Mouse (Mus musculus) heart, embryonic 14.5 days (tissue): ENCODE results near the gene Agrn. TPM values are rescaled to one million over a fixed set of nuclear protein-coding genes. Genes with fewer than 3 reads are reported as not detected.

Source experiments
- ATAC-seq: fragments of 200-750 bp; cut with Nextera tagmentation; 2 replicates; pipeline ENCODE4 v1.8.0; 2017; ENCODE audit warnings: low read depth, moderate TSS enrichment; ENCODE audit not compliant: insufficient number of reproducible peaks, insufficient read depth, low FRiP score
- H3K27ac ChIP-seq, 2 experiments: fragments of 200-500 bp in 1 of 2; fragments of 300-500 bp in 1 of 2; sonication (generic) in 1 of 2; replicated peaks in 1 of 2; 2 replicates each; pipeline ENCODE4 v1.5.1; 2012 to 2014; ENCODE audit warnings: low read depth in 2 of 2, low read length in 2 of 2, control low read depth in 1 of 2, mild to moderate bottlenecking in 1 of 2, mixed read lengths in 1 of 2; ENCODE audit not compliant: control insufficient read depth in 1 of 2, insufficient read depth in 1 of 2
- H3K27me3 ChIP-seq: fragments of 300-500 bp; sonication (generic); 2 replicates; pipeline ENCODE4 v1.6.1; 2014; ENCODE audit warnings: mild to moderate bottlenecking, low read length, control low read depth; ENCODE audit not compliant: control insufficient read depth, insufficient read depth
- H3K36me3 ChIP-seq: fragments of 300-500 bp; sonication (generic); 2 replicates; pipeline ENCODE4 v1.6.1; 2014; ENCODE audit warnings: mild to moderate bottlenecking, control low read depth, low read length, mixed read lengths; ENCODE audit not compliant: control insufficient read depth, insufficient read depth
- H3K4me1 ChIP-seq, 2 experiments: fragments of 200-500 bp in 1 of 2; fragments of 300-500 bp in 1 of 2; sonication (generic) in 1 of 2; 2 replicates each; pipeline ENCODE4 v1.6.1; 2012 to 2014; ENCODE audit warnings: low read length in 2 of 2, control low read depth in 1 of 2, mixed read lengths in 1 of 2; ENCODE audit not compliant: control insufficient read depth in 2 of 2, insufficient read depth in 2 of 2
- H3K4me2 ChIP-seq: fragments of 300-500 bp; sonication (generic); 2 replicates; pipeline ENCODE4 v1.6.1; 2014; ENCODE audit warnings: mild to moderate bottlenecking, low read length
- H3K4me3 ChIP-seq, 2 experiments: fragments of 200-500 bp in 1 of 2; fragments of 300-500 bp in 1 of 2; sonication (generic) in 1 of 2; 2 replicates each; pipeline ENCODE4 v1.5.1; 2012 to 2014; ENCODE audit warnings: low read length in 2 of 2, mild to moderate bottlenecking in 2 of 2, control low read depth in 1 of 2, low read depth in 1 of 2, moderate library complexity in 1 of 2; ENCODE audit not compliant: control insufficient read depth in 1 of 2, insufficient read depth in 1 of 2
- H3K9ac ChIP-seq: fragments of 300-500 bp; sonication (generic); 2 replicates; pipeline ENCODE4 v1.6.1; 2014; ENCODE audit warnings: mild to moderate bottlenecking, low read length
- H3K9me3 ChIP-seq: fragments of 300-500 bp; sonication (generic); 2 replicates; pipeline ENCODE4 v1.6.1; 2016; ENCODE audit warnings: low read length, control low read depth; ENCODE audit not compliant: control insufficient read depth
- WGBS: fragments of 180-500 bp; shearing (Covaris S2); extraction: QIAGEN DNeasy Blood & Tissue Kit; methylation state at CpG from one replicate; pipeline ENCODE4 v1.1.7; 2014; 5-methylcytosine and 5-hydroxymethylcytosine counted together
- polyA plus RNA-seq: library from polyadenylated mRNA; unstranded; fragments of >200 nt; fragmentation: Nextera tagmentation; extraction: Ambion mirVana; gene quantifications from 2 replicates; pipeline ENCODE4 v1.2.1, GENCODE M21; 2014

Agrn gene
- polyA plus RNA-seq, 1 experiment from 2014 or later: 47.0 TPM

DNA sequence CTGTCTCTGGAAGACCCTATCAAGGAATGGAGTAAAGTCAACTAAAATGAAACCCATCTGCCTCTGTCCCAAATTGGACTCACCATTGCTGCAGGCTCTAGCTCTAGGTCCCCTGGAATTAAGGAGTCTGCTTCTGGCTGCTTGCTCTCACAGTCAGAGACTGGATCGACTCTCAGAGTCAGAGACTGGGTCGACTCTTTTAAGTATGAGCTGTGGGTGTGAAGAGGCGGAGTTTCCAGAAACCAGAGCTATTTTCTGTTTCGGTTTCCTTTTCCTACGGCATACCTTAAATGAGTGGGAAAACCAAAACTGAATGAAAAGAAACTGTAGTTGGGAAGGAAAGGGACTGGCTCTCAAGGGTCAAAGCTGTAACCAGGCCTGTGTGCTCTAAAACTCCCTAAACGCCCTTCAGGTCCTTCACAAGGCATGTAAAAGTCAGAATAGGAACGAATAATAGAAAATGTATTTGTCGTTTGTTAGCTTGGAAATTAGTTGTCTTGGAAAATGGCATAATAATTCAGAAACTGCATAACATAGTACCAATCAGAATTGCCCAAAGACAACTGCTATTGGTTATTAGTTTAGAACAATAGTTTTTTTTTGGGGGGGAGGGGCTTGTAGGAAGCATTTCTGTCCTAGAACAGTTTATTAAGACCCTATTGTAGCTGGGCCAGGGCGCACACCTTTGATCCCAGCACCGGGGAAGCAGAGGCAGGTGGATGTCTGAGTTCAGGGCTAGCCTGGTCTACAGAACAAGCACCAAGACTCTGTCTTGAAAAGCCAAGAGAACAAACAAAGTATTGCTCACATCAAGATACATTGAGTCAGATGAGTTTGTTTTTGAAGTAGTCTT is 3.6 kb upstream of the Agrn start, which contains the start of gene Isg15:
Gene Isg15, minus strand, starts transcription at position 196 of the 853 bp plus-strand sequence.
- Histone ChIP-seq H3K27ac (0 out of 4 replicates have a peak within 1 kb of the TSS, but pooled peaks of 1 of the 2 experiments have one; percentile 1), H3K36me3 (no peaks in the 10 kb centered on the region), H3K4me1 (peaks cover 6 to 20% of the 10 kb centered on the region in 2 experiments; a peak in 3 of 4 replicates), H3K27me3 (peaks cover 5% of the 10 kb centered on the region; the same call in 1 of the 2 replicates), H3K9ac (no peak within 1 kb of the TSS), H3K9me3 (no peaks in the 10 kb centered on the region), H3K4me3 (no peak within 1 kb of the TSS), H3K4me2 (peak within 1 kb of the TSS; percentile 24; the same call in 1 of the 2 replicates)
- ATAC-seq: no peak
- WGBS: 57% methylated on average over 10 of the region's 10 CpGs

DNA sequence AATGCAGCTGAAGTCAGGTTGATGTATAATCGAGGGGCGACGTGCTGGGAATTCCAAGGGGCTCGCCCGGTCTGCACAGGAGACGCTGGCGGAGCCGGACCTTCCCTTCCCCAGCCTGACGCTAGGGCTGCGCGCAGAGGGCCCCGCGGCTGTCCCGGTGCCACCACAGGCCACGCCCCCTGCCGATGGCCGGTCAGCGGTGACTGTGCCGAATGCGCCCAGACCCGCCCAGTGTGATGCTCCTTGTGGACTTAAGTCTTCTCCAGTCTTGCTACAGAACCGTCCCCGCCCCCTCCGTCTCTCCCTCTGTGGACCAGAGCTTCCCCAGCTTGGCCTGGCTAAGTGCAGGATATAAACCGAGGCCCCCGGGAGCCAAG is 529 bp upstream of the Agrn start:
- H3K4me1 ChIP-seq: peaks cover 27 to 44% of the 10 kb centered on the region in 2 experiments
- peak overlapping the region; percentile 73 for H3K9ac ChIP-seq
- H3K4me2 ChIP-seq: peak overlapping the region; percentile 59
- peak overlapping the region; percentile 77 to 91 for H3K27ac ChIP-seq
- WGBS: under 1% methylated on average over 25 of the region's 26 CpGs
- H3K27me3 ChIP-seq: no peaks in the 10 kb centered on the region
- ATAC-seq: peak; percentile 87
- H3K9me3 ChIP-seq: no peaks in the 10 kb centered on the region
- peak overlapping the region; percentile 48 to 84 for H3K4me3 ChIP-seq
- peaks cover 14% of the 10 kb centered on the region for H3K36me3 ChIP-seq

DNA sequence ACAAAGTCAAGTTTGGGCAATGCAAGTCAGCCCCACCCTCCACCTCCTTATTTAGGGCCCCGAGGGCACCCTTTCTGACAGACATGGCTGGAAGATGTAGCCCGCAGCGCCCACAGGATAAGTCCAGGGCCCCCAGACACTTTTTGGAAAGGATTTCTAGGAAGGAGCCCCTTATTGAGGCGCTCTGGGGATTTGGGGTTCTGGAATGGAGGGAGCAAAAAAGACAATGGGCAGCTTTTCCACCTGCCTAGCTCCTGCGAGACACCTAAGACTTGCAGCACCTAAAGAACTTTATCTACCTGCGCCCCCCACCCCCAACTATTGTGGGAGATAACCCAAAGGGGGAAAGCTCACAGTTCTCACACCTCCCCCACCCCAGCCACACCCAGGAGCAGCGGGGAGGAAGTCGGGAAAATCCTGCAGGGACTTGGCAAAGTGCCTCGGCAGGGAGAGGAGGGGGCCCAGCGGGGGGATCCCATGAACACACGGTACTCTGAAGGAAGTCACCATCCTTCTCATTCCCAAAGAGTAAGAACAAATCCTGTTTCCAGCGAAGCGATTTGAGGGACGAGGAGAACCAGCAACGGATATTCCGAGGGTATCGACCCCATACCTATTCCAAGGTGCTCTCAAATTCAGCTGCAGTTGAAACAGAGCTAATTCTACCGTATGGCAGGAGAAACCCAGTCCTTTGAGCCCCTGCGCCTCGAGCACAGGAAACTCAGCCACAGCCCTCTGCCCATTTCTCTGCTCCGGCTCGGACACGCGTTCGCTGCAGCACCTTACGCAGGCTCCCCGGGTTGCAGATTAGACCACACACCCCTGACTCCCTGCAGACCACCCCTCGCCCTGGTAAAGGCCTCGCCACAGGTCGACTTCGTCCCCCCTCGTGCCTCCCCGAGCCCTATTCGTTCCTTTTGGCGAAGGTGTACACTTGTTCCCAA is 1.1 kb downstream of the Agrn start:
- ATAC-seq: no peak
- Histone ChIP-seq H3K27me3 (no peaks in the 10 kb centered on the region), H3K9me3 (no peaks in the 10 kb centered on the region), H3K36me3 (peaks cover 26% of the 10 kb centered on the region), H3K4me2 (peak overlapping the region; percentile 98), H3K4me1 (peaks cover 30 to 45% of the 10 kb centered on the region in 2 experiments), H3K27ac (peak overlapping the region; percentile 11 to 78), H3K9ac (peak overlapping the region; percentile 94), H3K4me3 (peak overlapping the region; percentile 84 to 93)
- WGBS: 4% methylated on average over 35 of the region's 35 CpGs

DNA sequence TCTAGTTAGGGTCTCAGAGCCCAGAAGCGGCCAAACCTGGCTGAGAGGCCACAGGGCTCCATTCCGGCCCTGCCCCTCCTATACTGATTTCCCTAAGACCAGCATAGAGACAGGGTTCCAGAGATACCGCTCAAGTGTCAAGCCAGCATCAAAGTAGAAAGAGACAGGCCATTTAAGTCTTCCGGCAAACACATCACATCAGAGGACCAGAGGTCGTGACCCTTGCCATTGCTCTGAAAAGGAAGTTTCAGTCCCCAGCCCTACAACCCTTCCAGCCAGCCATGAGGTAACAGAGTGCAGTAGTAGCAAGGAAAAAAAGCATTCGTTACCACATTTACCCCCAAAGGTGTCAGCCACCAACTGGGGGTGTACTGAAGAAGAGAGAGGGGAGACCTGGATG is 2.9 kb downstream of the Agrn start:
- H3K9ac ChIP-seq: no peak overlapping the region
- H3K36me3 ChIP-seq: peaks cover 42% of the 10 kb centered on the region
- H3K27ac ChIP-seq: no peak overlapping the region
- ATAC-seq: no peak
- WGBS: 60% methylated on average over 6 of the region's 6 CpGs
- no peak overlapping the region for H3K4me3 ChIP-seq
- peaks cover 40 to 56% of the 10 kb centered on the region in 2 experiments for H3K4me1 ChIP-seq
- H3K27me3 ChIP-seq: no peaks in the 10 kb centered on the region
- H3K9me3 ChIP-seq: no peaks in the 10 kb centered on the region
- 0 out of 2 replicates have a peak overlapping the region, but pooled peaks have one; percentile 8 for H3K4me2 ChIP-seq

GRCm38 (mm10) chr4:156193906-156194305 is 3.4 kb downstream of the Agrn start:
- Histone ChIP-seq H3K36me3 (peaks cover 42% of the 10 kb centered on the region), H3K4me1 (peaks cover 44 to 60% of the 10 kb centered on the region in 2 experiments), H3K27ac (no peak overlapping the region), H3K27me3 (no peaks in the 10 kb centered on the region), H3K4me2 (no peak overlapping the region), H3K4me3 (no peak overlapping the region), H3K9me3 (no peaks in the 10 kb centered on the region), H3K9ac (no peak overlapping the region)
- WGBS: 64% methylated on average over 5 of the region's 5 CpGs
- no peak for ATAC-seq

DNA sequence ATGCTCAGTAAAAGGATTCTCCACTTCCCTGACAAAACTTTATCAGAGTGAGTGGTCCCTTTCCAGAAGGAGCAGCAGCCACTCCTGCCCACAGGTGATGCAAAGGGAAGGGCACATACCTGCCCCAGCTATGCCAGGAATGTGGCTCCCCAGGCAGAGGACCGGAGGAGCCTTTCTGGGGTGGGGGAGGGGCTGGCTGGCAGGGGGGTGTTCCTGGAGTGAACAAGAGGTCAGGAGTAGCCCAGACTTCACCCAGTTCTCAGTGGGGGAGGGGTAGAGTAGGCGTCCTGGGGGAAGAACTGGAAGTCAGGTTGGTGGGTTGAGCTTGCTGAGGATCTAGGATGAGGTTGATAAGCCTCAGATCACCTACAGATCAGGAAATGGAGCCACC is 4.1 kb downstream of the Agrn start:
- H3K27ac ChIP-seq: peak overlapping the region in 1 of 2 experiments; percentile 17; a peak in 1 of 4 replicates
- ATAC-seq: no peak
- peaks cover 42% of the 10 kb centered on the region for H3K36me3 ChIP-seq
- H3K4me2 ChIP-seq: no peak overlapping the region
- H3K27me3 ChIP-seq: no peaks in the 10 kb centered on the region
- 28% methylated on average over 2 of the region's 2 CpGs for WGBS
- peaks cover 50 to 68% of the 10 kb centered on the region in 2 experiments for H3K4me1 ChIP-seq
- no peak overlapping the region for H3K4me3 ChIP-seq
- no peaks in the 10 kb centered on the region for H3K9me3 ChIP-seq
- H3K9ac ChIP-seq: peak overlapping the region; percentile 19; the same call in 1 of the 2 replicates
